Mouse (Mus musculus) cerebellum, postnatal 10 days (tissue): ENCODE data around the gene Ldb3.
A peak's percentile ranks its signal among the peaks of the same experiment; 100 is the strongest.

Source experiments
- DNase-seq, 2 experiments: peaks; one replicate each; pipeline ENCODE4 v3.0.0; 2021; ENCODE audit warnings: mixed read lengths in 2 of 2

Ldb3 gene

DNA sequence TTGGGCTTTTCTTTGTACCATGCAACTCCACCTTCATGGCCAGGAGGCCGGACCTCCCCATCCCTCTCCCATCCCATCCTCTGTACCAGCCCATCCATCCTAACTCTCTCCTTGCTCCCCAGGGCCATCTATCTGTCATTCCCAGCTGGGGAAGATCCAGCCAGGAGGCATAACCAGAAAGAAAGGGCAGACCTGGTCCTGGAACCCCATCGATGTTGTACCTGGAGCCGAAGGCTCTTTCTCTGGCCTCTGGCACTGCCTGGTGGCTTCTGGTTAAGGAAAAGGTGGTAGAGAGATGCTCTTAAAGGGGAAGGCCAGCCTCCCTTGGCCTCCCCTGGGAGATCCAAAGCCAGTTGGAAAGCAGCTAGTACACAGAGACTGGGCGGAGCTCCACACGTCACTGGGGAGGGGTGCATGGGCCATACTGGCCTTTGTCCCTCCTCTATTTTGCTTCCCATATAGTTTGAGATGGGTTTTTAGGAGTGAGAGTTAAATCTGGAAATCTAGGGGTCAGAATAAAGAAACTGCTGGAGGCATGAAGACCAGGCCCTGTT, 1.6 kb upstream of the Ldb3 start:
- no peak for DNase-seq

- no peak for DNase-seq
These were observed 767 bp upstream of the Ldb3 start for GRCm38 (mm10) chr14:34589185-34589713.

DNA sequence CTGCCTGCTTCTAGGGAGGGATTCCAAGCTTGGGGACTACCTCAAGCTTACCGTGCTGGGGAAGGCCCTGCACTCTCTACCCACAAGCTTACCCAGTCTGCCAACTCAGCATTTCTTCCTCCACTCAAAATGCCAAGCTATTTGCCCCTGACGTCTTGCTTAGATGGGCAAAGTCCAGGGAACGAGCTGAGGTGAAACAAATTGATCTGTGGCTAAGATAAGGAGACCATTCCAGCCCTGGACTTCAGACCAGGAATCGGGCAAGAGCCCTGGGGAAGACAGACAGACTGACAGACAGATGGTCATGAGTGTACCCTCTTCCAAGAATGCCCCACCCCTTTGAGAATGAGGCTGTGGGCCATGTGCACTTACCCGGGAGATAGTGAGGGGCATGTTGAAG, 477 bp downstream of the Ldb3 start:
- no peak for DNase-seq

GRCm38 (mm10) chr14:34586871-34587270, 1.6 kb downstream of the Ldb3 start:
- no peak for DNase-seq

DNA sequence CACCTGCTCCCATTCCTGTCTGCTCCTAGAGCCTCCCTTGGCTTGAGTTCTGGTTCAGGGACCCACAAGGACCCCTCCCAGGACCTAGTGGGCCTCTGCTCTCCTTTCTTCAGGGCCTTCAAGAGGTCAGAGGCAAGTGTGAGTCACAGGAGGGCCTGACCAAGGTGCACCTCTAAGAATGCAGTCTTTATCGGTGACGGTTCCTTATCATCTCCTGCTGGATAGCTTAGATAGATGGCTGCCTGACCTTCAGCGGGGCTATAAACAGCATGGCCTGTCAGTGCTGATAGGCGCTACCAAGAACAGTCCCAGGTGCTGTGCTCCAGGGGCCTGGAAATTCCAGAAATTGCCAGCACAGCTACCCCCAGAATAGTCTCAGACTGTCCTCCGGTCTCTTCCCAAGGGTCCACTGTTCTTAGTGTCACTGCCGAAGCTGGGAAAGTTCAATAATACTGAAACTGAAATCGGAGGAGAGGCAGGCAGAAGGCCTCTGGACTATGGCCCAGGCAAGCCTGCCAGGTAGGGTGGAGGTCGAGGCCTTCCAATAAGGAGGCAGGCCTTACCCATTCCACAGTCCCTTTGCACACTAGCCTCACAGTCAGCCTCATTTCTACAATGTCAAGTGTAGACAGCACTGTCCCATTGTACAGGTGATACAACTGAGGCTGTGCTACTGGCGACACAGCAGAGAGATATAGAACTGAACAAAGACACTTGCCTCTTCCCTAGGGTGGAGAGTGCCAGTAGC, 3.0 kb downstream of the Ldb3 start:
- no peak for DNase-seq

- DNase-seq, result peak in 1 of 2 experiments; percentile 42
These were observed 5.6 kb downstream of the Ldb3 start for GRCm38 (mm10) chr14:34582740-34583427.

- DNase-seq, result no peak
These were observed 11.6 kb downstream of the Ldb3 start for GRCm38 (mm10) chr14:34576858-34577257.

- peak; percentile 47 to 51 for DNase-seq
These were observed 14.4 kb downstream of the Ldb3 start for GRCm38 (mm10) chr14:34574068-34574467.

DNA sequence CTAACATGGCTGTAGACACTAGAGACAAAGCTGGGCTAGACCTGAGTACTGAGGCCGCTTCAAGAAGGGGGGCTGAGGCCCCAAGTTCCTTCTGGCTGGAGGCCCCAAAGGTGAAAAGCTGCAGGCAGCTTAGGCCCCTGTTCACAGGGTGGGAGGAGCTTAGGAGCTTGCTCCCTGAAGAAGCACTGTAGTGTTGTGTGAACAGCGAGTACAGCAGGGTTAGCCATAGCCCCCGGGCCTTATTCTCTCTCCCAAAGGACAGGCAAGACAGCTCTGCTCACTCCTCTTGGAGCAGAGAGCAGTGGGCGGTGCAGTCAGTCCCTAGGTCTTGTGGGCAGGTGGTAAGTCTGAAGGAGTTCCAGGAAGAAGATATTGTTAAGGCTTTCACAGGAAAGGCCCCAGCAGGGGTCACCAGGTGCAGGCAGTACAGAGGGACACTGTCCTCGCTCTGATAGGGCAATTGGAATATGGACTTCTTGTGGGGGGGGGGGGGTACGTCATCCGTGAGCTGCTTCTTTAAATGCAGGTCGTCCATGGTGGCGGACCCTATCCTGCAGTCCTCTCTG, 15.1 kb downstream of the Ldb3 start:
- no peak for DNase-seq

DNA sequence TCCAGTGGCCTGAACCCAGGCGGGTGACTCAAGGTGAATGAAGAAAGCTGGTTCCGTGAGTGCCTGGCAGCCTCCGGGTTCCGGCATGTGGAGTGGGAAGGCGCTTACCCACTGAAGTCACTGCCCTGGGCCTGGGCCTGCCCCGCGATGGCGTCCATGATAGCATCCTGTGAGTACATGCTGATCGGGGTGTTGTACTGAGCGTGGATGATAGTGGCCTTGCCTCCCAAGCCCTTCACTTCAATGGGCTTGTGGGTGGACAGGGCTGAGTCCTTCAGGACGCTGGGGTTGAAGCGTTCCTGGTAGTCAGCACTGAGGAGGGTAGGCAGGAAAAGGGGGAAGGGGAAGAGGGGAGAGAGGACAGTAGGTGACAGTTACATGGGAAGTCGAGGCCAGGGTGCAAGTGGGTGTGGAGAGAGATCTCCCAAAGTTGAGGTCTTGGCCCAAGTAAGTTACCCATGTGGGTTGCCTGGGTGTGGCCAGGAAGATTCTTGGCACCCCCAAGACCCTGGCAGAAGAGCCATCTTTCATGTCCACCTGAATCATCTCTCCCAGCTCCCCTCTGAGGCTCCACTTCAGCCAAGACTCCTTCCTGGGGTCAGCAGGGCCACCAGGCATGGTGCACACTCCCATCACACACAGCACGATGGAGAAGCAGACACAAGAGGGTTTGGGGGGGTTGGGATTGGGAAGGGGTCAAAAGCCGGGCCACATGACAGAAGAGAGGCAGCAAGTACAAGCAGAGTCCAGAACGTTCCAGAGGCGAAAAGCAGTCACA, 16.7 kb downstream of the Ldb3 start:
- no peak for DNase-seq

GRCm38 (mm10) chr14:34570903-34571302, 17.6 kb downstream of the Ldb3 start:
- DNase-seq, result no peak

DNA sequence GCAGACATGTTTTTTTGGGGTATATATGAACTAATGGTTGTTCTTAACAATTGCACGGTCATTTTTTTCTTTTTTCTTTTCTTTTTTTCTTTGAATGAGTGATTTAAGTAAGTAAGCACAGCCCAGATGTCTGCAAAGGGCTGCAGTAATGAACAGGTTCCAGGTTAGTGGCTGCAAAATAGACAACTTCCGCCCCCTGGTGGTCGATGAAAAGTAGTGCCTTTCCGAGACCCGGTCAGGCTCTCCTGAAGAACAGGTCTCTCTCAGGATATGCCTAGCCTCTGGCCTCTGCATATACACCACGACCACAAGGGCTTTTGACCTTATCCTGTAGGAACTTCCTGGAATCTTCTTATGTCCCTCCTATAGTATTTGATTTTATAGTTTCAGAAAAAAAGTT, 18.2 kb downstream of the Ldb3 start:
- DNase-seq, result peak; percentile 92 to 94

- no peak for DNase-seq
These were observed 18.8 kb downstream of the Ldb3 start for GRCm38 (mm10) chr14:34569534-34570194.

DNA sequence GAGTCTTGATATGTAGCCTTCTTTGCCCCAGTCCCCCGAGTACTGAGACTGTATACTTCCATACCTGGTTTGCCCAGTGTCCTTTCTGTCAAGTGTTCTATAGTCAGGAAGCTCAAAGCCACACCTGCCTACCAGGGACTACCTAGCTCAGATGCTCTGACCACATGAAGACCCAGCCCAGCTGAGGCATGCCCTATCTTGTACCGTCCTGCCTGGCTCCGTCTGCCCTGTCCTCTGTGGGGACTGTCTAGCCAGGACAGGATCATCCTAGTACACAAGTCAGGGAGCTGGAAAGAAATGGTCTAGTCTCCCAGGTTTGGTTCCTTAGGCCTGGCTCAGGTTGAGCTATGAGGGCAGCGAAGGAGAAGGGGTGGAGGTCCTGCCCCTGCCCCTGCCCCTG, 19.9 kb downstream of the Ldb3 start:
- no peak for DNase-seq

DNA sequence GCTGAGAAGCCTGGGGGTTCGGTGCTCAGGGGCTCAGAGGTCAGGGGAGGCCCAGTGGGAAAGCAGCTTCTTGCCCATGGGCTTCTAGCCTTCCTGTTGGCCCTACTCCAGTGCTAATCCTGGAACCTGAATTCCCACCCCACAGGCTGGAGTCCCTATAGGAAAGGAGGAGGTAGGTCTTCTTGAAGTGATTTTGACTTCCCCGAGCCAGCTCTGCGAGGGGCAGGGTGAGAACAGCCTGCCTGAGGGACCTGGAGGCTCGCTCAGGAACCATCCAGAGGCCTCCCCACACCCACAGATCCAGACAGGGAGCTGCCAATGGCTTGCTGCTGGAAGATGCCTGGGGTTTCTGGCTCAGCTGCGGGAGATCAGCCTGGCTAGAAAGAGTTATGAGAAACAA, 20.8 kb downstream of the Ldb3 start:
- no peak for DNase-seq

DNA sequence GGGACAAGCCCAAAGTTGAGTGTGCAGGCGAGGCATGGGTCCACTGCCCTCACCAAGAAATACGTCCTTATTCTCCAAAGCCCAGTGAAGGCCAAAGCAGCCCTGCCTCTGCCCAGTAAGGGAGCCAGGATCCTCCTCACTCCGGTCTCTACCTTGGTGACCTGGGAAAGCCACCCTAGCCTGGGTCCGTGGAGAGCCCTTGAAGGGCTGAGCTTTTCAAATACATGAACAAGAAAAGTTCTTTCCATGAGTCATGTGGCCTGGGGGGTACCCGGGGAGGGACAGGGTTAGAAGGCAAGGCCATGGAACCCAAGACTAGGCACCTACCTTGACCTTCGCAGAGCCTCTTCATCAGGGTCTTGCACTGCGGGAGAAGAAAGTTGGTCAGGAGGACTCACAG, 22.0 kb downstream of the Ldb3 start:
- DNase-seq, result no peak

DNA sequence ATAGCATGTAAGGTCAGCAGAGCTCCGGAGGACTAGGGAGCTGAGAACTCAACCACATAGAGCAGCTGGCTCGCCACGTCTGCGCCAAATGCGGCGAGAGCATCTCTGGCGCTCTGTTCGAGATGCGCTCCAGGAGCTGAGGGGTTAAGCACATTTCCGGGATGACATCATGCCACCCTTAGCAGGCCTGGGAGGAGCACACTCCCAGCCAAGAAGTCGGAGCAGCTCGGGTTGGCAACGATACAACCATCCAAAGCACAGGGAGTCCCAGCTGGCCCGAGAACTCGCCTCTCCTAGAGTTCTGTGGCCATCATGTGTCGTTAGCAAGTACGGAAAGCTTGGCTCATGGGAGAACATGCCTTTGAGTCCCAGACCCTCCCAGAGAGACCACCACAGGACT, 22.8 kb downstream of the Ldb3 start:
- peak; percentile 71 to 75 for DNase-seq

DNA sequence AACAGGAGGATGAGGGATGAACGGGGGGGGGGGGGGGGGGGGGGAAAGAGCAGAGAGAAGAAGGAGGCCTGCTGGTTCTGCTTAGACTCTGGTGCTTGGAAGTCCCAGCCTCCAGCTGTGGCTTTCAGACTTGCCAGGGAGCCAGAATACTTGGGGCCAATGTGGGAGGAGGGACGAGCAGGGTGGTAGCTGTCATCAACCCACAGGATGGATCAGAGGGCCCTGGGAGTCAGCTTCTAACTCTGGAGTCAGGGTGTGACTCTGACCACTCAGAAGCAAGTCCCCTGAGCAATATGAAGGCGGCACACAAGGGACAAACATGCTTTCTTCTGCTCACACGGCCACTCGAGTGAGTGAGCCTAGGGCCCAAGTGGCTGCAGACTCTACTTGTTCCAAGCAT, 23.8 kb downstream of the Ldb3 start:
- DNase-seq, result no peak

- no peak for DNase-seq
These were observed 26.1 kb downstream of the Ldb3 start for GRCm38 (mm10) chr14:34562393-34562792.

GRCm38 (mm10) chr14:34561647-34562046, 26.8 kb downstream of the Ldb3 start:
- DNase-seq, result no peak

DNA sequence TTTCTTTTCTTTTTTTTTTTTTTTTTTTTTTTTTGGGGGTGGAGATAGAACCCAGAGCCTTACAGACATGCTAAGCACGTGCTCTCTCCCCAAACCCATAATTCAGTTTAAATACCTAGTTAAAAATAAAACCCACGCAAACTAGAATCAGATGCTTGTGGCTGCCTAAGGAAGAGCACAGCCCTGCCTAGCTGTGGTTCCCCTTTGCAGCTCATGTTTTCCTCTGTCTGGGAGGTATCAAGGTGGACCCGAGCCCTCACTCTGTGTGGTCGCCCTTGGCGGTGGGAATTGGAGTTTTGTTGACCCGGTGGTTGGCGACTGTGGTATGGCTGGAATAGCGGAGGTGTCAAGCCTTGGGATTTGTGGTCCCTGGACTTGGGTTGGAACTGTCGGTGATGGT, 29.5 kb downstream of the Ldb3 start:
- no peak for DNase-seq

DNA sequence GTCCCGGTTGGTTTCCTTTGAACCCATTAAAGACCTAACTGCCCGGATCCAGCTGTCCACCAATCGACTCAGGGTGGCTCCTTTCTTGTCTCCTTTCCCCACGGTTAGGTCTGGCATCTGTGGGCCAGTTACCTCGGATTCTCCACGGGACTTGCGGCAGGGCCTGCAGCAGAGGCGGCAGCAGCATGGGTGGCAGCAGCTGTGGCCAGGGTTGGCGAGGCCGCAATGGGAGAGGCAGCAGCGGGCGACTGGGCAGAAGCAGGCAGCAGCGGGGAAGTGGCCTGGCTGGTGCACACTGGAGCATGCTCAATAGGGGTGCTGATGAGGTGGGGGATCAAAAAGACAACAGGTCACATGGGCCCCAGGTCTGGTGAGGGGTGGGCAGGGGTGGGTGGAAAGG, 33.3 kb downstream of the Ldb3 start:
- peak in 1 of 2 experiments; percentile 25 for DNase-seq
